Mouse (Mus musculus): ENCODE data around the gene Ccdc188. TPM values are rescaled to one million over a fixed set of nuclear protein-coding genes. Genes with fewer than 3 reads are reported as not detected.

The Ccdc188 gene
- polyA plus RNA-seq, 1 experiment from 2014 or later: not detected

GRCm38 (mm10) chr16:18250231-18250630, 32.6 kb downstream of the Ccdc188 start:
- H3K4me3 ChIP-seq (replicated peaks; ENCODE audit: low read depth, low read length): peak overlapping the region; percentile 88
- ATAC-seq (ENCODE audit: low FRiP score, low TSS enrichment): no peak
- 53% methylated on average over 4 of the region's 4 CpGs for WGBS
- no peak for DNase-seq
- H3K9me3 ChIP-seq (ENCODE audit: control insufficient read depth, low read length): no peaks in the 10 kb centered on the region
- no peaks in the 10 kb centered on the region for H3K27me3 ChIP-seq (ENCODE audit: control insufficient read depth, insufficient read depth, low read length)
- no peak overlapping the region for H3K27ac ChIP-seq (replicated peaks; ENCODE audit: low read depth, low read length)
- H3K4me1 ChIP-seq (ENCODE audit: control insufficient read depth, insufficient read depth, low read length): peaks cover 34% of the 10 kb centered on the region
- H3K36me3 ChIP-seq (ENCODE audit: control insufficient read depth, insufficient read depth, low read length): peaks cover 71% of the 10 kb centered on the region
- peak overlapping the region; percentile 95 for H3K4me2 ChIP-seq (ENCODE audit: low read length)
- peak overlapping the region; percentile 90 for H3K9ac ChIP-seq (replicated peaks; ENCODE audit: low read length)

- 0 out of 2 replicates have a peak overlapping the region, but pooled peaks have one; percentile 88 for H3K4me3 ChIP-seq (replicated peaks; ENCODE audit: low read depth, low read length)
- WGBS: 65% methylated on average over 10 of the region's 10 CpGs
- no peak overlapping the region for H3K27ac ChIP-seq (replicated peaks; ENCODE audit: low read depth, low read length)
- H3K36me3 ChIP-seq (ENCODE audit: control insufficient read depth, insufficient read depth, low read length): peaks cover 71% of the 10 kb centered on the region
- peaks cover 34% of the 10 kb centered on the region for H3K4me1 ChIP-seq (ENCODE audit: control insufficient read depth, insufficient read depth, low read length)
- no peak for ATAC-seq (ENCODE audit: low FRiP score, low TSS enrichment)
- H3K9me3 ChIP-seq (ENCODE audit: control insufficient read depth, low read length): no peaks in the 10 kb centered on the region
- H3K27me3 ChIP-seq (ENCODE audit: control insufficient read depth, insufficient read depth, low read length): no peaks in the 10 kb centered on the region
- H3K4me2 ChIP-seq (ENCODE audit: low read length): peak overlapping the region; percentile 95
- peak overlapping the region; percentile 90 for H3K9ac ChIP-seq (replicated peaks; ENCODE audit: low read length)
- no peak for DNase-seq
These were observed 33.4 kb downstream of the Ccdc188 start for GRCm38 (mm10) chr16:18250828-18251790.

GRCm38 (mm10) chr16:18252736-18253135, 35.1 kb downstream of the Ccdc188 start:
- Histone ChIP-seq H3K36me3 (ENCODE audit: control insufficient read depth, insufficient read depth, low read length) (peaks cover 77% of the 10 kb centered on the region), H3K4me3 (replicated peaks; ENCODE audit: low read depth, low read length) (no peak overlapping the region), H3K4me1 (ENCODE audit: control insufficient read depth, insufficient read depth, low read length) (peaks cover 20% of the 10 kb centered on the region), H3K4me2 (ENCODE audit: low read length) (no peak overlapping the region), H3K27ac (replicated peaks; ENCODE audit: low read depth, low read length) (no peak overlapping the region), H3K27me3 (ENCODE audit: control insufficient read depth, insufficient read depth, low read length) (no peaks in the 10 kb centered on the region), H3K9me3 (ENCODE audit: control insufficient read depth, low read length) (no peaks in the 10 kb centered on the region), H3K9ac (replicated peaks; ENCODE audit: low read length) (no peak overlapping the region)
- DNase-seq: no peak
- 89% methylated on average over 6 of the region's 6 CpGs for WGBS
- no peak for ATAC-seq (ENCODE audit: low FRiP score, low TSS enrichment)

GRCm38 (mm10) chr16:18253866-18254265, 36.2 kb downstream of the Ccdc188 start:
- H3K27ac ChIP-seq (replicated peaks; ENCODE audit: low read depth, low read length): no peak overlapping the region
- peaks cover 20% of the 10 kb centered on the region for H3K4me1 ChIP-seq (ENCODE audit: control insufficient read depth, insufficient read depth, low read length)
- no peak overlapping the region for H3K4me3 ChIP-seq (replicated peaks; ENCODE audit: low read depth, low read length)
- ATAC-seq (ENCODE audit: low FRiP score, low TSS enrichment) (no peak), DNase-seq (no peak)
- peaks cover 86% of the 10 kb centered on the region for H3K36me3 ChIP-seq (ENCODE audit: control insufficient read depth, insufficient read depth, low read length)
- H3K9me3 ChIP-seq (ENCODE audit: control insufficient read depth, low read length): no peaks in the 10 kb centered on the region
- WGBS: 90% methylated on average over 1 of the region's 1 CpGs
- no peak overlapping the region for H3K4me2 ChIP-seq (ENCODE audit: low read length)
- H3K27me3 ChIP-seq (ENCODE audit: control insufficient read depth, insufficient read depth, low read length): no peaks in the 10 kb centered on the region
- H3K9ac ChIP-seq (replicated peaks; ENCODE audit: low read length): no peak overlapping the region

GRCm38 (mm10) chr16:18258221-18258620, 40.5 kb downstream of the Ccdc188 start, which contains the start of gene Gm49776:
Gm49776 (minus strand) TSS chr16:18258321.
- Histone ChIP-seq H3K27me3 (ENCODE audit: control insufficient read depth, insufficient read depth, low read length) (no peaks in the 10 kb centered on the region), H3K9ac (replicated peaks; ENCODE audit: low read length) (no peak within 1 kb of the TSS), H3K9me3 (ENCODE audit: control insufficient read depth, low read length) (no peaks in the 10 kb centered on the region), H3K27ac (replicated peaks; ENCODE audit: low read depth, low read length) (no peak within 1 kb of the TSS), H3K36me3 (ENCODE audit: control insufficient read depth, insufficient read depth, low read length) (peaks cover 91% of the 10 kb centered on the region), H3K4me3 (replicated peaks; ENCODE audit: low read depth, low read length) (no peak within 1 kb of the TSS), H3K4me1 (ENCODE audit: control insufficient read depth, insufficient read depth, low read length) (no peaks in the 10 kb centered on the region), H3K4me2 (ENCODE audit: low read length) (no peak within 1 kb of the TSS)
- DNase-seq (no peak), ATAC-seq (ENCODE audit: low FRiP score, low TSS enrichment) (no peak)
- 97% methylated on average over 2 of the region's 2 CpGs for WGBS

GRCm38 (mm10) chr16:18265024-18265423, 47.3 kb downstream of the Ccdc188 start:
- no peak for ATAC-seq (ENCODE audit: low FRiP score, low TSS enrichment)
- Histone ChIP-seq H3K9ac (replicated peaks; ENCODE audit: low read length) (no peak overlapping the region), H3K27me3 (ENCODE audit: control insufficient read depth, insufficient read depth, low read length) (no peaks in the 10 kb centered on the region), H3K4me3 (replicated peaks; ENCODE audit: low read depth, low read length) (no peak overlapping the region), H3K9me3 (ENCODE audit: control insufficient read depth, low read length) (no peaks in the 10 kb centered on the region), H3K4me2 (ENCODE audit: low read length) (no peak overlapping the region), H3K36me3 (ENCODE audit: control insufficient read depth, insufficient read depth, low read length) (peaks cover 81% of the 10 kb centered on the region), H3K27ac (replicated peaks; ENCODE audit: low read depth, low read length) (no peak overlapping the region), H3K4me1 (ENCODE audit: control insufficient read depth, insufficient read depth, low read length) (no peaks in the 10 kb centered on the region)
- WGBS: 73% methylated on average over 2 of the region's 2 CpGs
- DNase-seq: no peak

GRCm38 (mm10) chr16:18268182-18268581, 50.5 kb downstream of the Ccdc188 start:
- no peak overlapping the region for H3K4me2 ChIP-seq (ENCODE audit: low read length)
- H3K36me3 ChIP-seq (ENCODE audit: control insufficient read depth, insufficient read depth, low read length): peaks cover 88% of the 10 kb centered on the region
- WGBS: 91% methylated on average over 5 of the region's 5 CpGs
- no peaks in the 10 kb centered on the region for H3K27me3 ChIP-seq (ENCODE audit: control insufficient read depth, insufficient read depth, low read length)
- no peak overlapping the region for H3K4me3 ChIP-seq (replicated peaks; ENCODE audit: low read depth, low read length)
- ATAC-seq (ENCODE audit: low FRiP score, low TSS enrichment) (no peak), DNase-seq (peak; percentile 45)
- no peaks in the 10 kb centered on the region for H3K4me1 ChIP-seq (ENCODE audit: control insufficient read depth, insufficient read depth, low read length)
- H3K9me3 ChIP-seq (ENCODE audit: control insufficient read depth, low read length): no peaks in the 10 kb centered on the region
- H3K9ac ChIP-seq (replicated peaks; ENCODE audit: low read length): no peak overlapping the region
- H3K27ac ChIP-seq (replicated peaks; ENCODE audit: low read depth, low read length): no peak overlapping the region
